Mouse (Mus musculus): ENCODE results near the gene Ccdc81. TPM values are rescaled to one million over a fixed set of nuclear protein-coding genes. Genes with fewer than 3 reads are reported as not detected.
A peak's percentile ranks its signal among the peaks of the same experiment; 100 is the strongest.

The Ccdc81 gene
- total and polyA plus RNA-seq, 2 experiments from 2014 or later, result not detected

- H3K4me2 ChIP-seq (ENCODE audit: low read depth, low read length), result no peak overlapping the region
These were observed 63.7 kb downstream of the Ccdc81 start for GRCm38 (mm10) chr7:89839721-89840120.

GRCm38 (mm10) chr7:89837841-89838240, 65.6 kb downstream of the Ccdc81 start:
- Histone ChIP-seq H3K4me1 (ENCODE audit: control insufficient read depth, insufficient read depth) (peaks cover 9% of the 10 kb centered on the region; the same call in 1 of the 2 replicates), H3K9me3 (replicated peaks; ENCODE audit: control insufficient read depth, low read length) (no peaks in the 10 kb centered on the region), H3K27ac (ENCODE audit: low read depth) (no peak overlapping the region), H3K36me3 (replicated peaks; ENCODE audit: control insufficient read depth, insufficient read depth, low read length) (no peaks in the 10 kb centered on the region), H3K4me3 (ENCODE audit: low read depth, low read length) (no peak overlapping the region), H3K27me3 (ENCODE audit: control insufficient read depth, insufficient read depth, low read length) (no peaks in the 10 kb centered on the region), H3K9ac (replicated peaks; ENCODE audit: low read depth, low read length) (no peak overlapping the region), H3K4me2 (ENCODE audit: low read depth, low read length) (no peak overlapping the region)
- TF ChIP-seq EP300 (IDR thresholded peaks at IDR 0.05; ENCODE audit: low read depth) (no peak), CTCF (IDR thresholded peaks at IDR 0.05; ENCODE audit: low read depth) (no peak)
- DNase-seq (ENCODE audit: low spot score) (no peak), ATAC-seq (ENCODE audit: insufficient read depth, low read depth) (peak; percentile 65; the same call in 1 of the 2 replicates)
- 25% methylated on average over 4 of the region's 4 CpGs for WGBS

More at GRCm38 (mm10) chr7:89839721-89840120, 63.7 kb downstream of the Ccdc81 start:
- TF ChIP-seq CTCF (IDR thresholded peaks at IDR 0.05; ENCODE audit: low read depth) (no peak), EP300 (IDR thresholded peaks at IDR 0.05; ENCODE audit: low read depth) (no peak)
- Histone ChIP-seq H3K4me3 (ENCODE audit: low read depth, low read length) (no peak overlapping the region), H3K27me3 (ENCODE audit: control insufficient read depth, insufficient read depth, low read length) (no peaks in the 10 kb centered on the region), H3K36me3 (replicated peaks; ENCODE audit: control insufficient read depth, insufficient read depth, low read length) (no peaks in the 10 kb centered on the region), H3K9me3 (replicated peaks; ENCODE audit: control insufficient read depth, low read length) (no peaks in the 10 kb centered on the region), H3K4me1 (ENCODE audit: control insufficient read depth, insufficient read depth) (peaks cover 9% of the 10 kb centered on the region; the same call in 1 of the 2 replicates), H3K27ac (ENCODE audit: low read depth) (no peak overlapping the region), H3K9ac (replicated peaks; ENCODE audit: low read depth, low read length) (no peak overlapping the region)
- ATAC-seq (ENCODE audit: insufficient read depth, low read depth) (no peak), DNase-seq (ENCODE audit: low spot score) (no peak)
- 75% methylated on average over 8 of the region's 8 CpGs for WGBS

- Histone ChIP-seq H3K9ac (replicated peaks; ENCODE audit: low read depth, low read length) (no peak overlapping the region), H3K4me3 (ENCODE audit: low read depth, low read length) (no peak overlapping the region), H3K9me3 (replicated peaks; ENCODE audit: control insufficient read depth, low read length) (no peaks in the 10 kb centered on the region), H3K27ac (ENCODE audit: low read depth) (no peak overlapping the region), H3K4me2 (ENCODE audit: low read depth, low read length) (no peak overlapping the region), H3K36me3 (replicated peaks; ENCODE audit: control insufficient read depth, insufficient read depth, low read length) (no peaks in the 10 kb centered on the region), H3K4me1 (ENCODE audit: control insufficient read depth, insufficient read depth) (peaks cover 9% of the 10 kb centered on the region; the same call in 1 of the 2 replicates), H3K27me3 (ENCODE audit: control insufficient read depth, insufficient read depth, low read length) (no peaks in the 10 kb centered on the region)
- no peak for TF ChIP-seq EP300 (IDR thresholded peaks at IDR 0.05; ENCODE audit: low read depth)
- TF ChIP-seq CTCF (IDR thresholded peaks at IDR 0.05; ENCODE audit: low read depth), result no peak
- no peak for DNase-seq (ENCODE audit: low spot score)
- ATAC-seq (ENCODE audit: insufficient read depth, low read depth), result no peak
- WGBS, result 88% methylated on average over 7 of the region's 7 CpGs
These were observed 66.8 kb downstream of the Ccdc81 start for GRCm38 (mm10) chr7:89836676-89837075.

- Histone ChIP-seq H3K4me2 (ENCODE audit: low read depth, low read length) (no peak overlapping the region), H3K4me3 (ENCODE audit: low read depth, low read length) (no peak overlapping the region), H3K27me3 (ENCODE audit: control insufficient read depth, insufficient read depth, low read length) (no peaks in the 10 kb centered on the region), H3K27ac (ENCODE audit: low read depth) (no peak overlapping the region), H3K4me1 (ENCODE audit: control insufficient read depth, insufficient read depth) (peaks cover 9% of the 10 kb centered on the region; the same call in 1 of the 2 replicates), H3K9me3 (replicated peaks; ENCODE audit: control insufficient read depth, low read length) (no peaks in the 10 kb centered on the region), H3K36me3 (replicated peaks; ENCODE audit: control insufficient read depth, insufficient read depth, low read length) (no peaks in the 10 kb centered on the region), H3K9ac (replicated peaks; ENCODE audit: low read depth, low read length) (no peak overlapping the region)
- TF ChIP-seq CTCF (IDR thresholded peaks at IDR 0.05; ENCODE audit: low read depth), result no peak
- no peak for TF ChIP-seq EP300 (IDR thresholded peaks at IDR 0.05; ENCODE audit: low read depth)
- ATAC-seq (ENCODE audit: insufficient read depth, low read depth) (no peak), DNase-seq (ENCODE audit: low spot score) (no peak)
- WGBS, result 60% methylated on average over 8 of the region's 8 CpGs
These were observed 67.9 kb downstream of the Ccdc81 start for GRCm38 (mm10) chr7:89835566-89835965.

GRCm38 (mm10) chr7:89833521-89833920, 69.9 kb downstream of the Ccdc81 start:
- WGBS, result 84% methylated on average over 8 of the region's 8 CpGs
- Histone ChIP-seq H3K27ac (ENCODE audit: low read depth) (no peak overlapping the region), H3K9me3 (replicated peaks; ENCODE audit: control insufficient read depth, low read length) (no peaks in the 10 kb centered on the region), H3K4me1 (ENCODE audit: control insufficient read depth, insufficient read depth) (peaks cover 9% of the 10 kb centered on the region; the same call in 1 of the 2 replicates), H3K9ac (replicated peaks; ENCODE audit: low read depth, low read length) (no peak overlapping the region), H3K4me3 (ENCODE audit: low read depth, low read length) (no peak overlapping the region), H3K27me3 (ENCODE audit: control insufficient read depth, insufficient read depth, low read length) (no peaks in the 10 kb centered on the region), H3K36me3 (replicated peaks; ENCODE audit: control insufficient read depth, insufficient read depth, low read length) (no peaks in the 10 kb centered on the region), H3K4me2 (ENCODE audit: low read depth, low read length) (no peak overlapping the region)
- no peak for TF ChIP-seq CTCF (IDR thresholded peaks at IDR 0.05; ENCODE audit: low read depth)
- TF ChIP-seq EP300 (IDR thresholded peaks at IDR 0.05; ENCODE audit: low read depth), result no peak
- DNase-seq (ENCODE audit: low spot score), result no peak
- no peak for ATAC-seq (ENCODE audit: insufficient read depth, low read depth)

GRCm38 (mm10) chr7:89829201-89829600, 74.2 kb downstream of the Ccdc81 start:
- 50% methylated on average over 7 of the region's 7 CpGs for WGBS
- TF ChIP-seq EP300 (IDR thresholded peaks at IDR 0.05; ENCODE audit: low read depth) (no peak), CTCF (IDR thresholded peaks at IDR 0.05; ENCODE audit: low read depth) (peak; percentile 53)
- H3K4me3 ChIP-seq (ENCODE audit: low read depth, low read length), result no peak overlapping the region
- no peaks in the 10 kb centered on the region for H3K36me3 ChIP-seq (replicated peaks; ENCODE audit: control insufficient read depth, insufficient read depth, low read length)
- no peak overlapping the region for H3K4me2 ChIP-seq (ENCODE audit: low read depth, low read length)
- no peaks in the 10 kb centered on the region for H3K4me1 ChIP-seq (ENCODE audit: control insufficient read depth, insufficient read depth)
- H3K9me3 ChIP-seq (replicated peaks; ENCODE audit: control insufficient read depth, low read length), result no peaks in the 10 kb centered on the region
- no peaks in the 10 kb centered on the region for H3K27me3 ChIP-seq (ENCODE audit: control insufficient read depth, insufficient read depth, low read length)
- DNase-seq (ENCODE audit: low spot score) (peak; percentile 19), ATAC-seq (ENCODE audit: insufficient read depth, low read depth) (0 out of 2 replicates have a peak, but pooled peaks have one; percentile 57)
- H3K9ac ChIP-seq (replicated peaks; ENCODE audit: low read depth, low read length), result no peak overlapping the region
- no peak overlapping the region for H3K27ac ChIP-seq (ENCODE audit: low read depth)

Data from heart, postnatal 0 days (tissue).